Mouse (Mus musculus): ENCODE results near the gene Gabarapl1.

DNA sequence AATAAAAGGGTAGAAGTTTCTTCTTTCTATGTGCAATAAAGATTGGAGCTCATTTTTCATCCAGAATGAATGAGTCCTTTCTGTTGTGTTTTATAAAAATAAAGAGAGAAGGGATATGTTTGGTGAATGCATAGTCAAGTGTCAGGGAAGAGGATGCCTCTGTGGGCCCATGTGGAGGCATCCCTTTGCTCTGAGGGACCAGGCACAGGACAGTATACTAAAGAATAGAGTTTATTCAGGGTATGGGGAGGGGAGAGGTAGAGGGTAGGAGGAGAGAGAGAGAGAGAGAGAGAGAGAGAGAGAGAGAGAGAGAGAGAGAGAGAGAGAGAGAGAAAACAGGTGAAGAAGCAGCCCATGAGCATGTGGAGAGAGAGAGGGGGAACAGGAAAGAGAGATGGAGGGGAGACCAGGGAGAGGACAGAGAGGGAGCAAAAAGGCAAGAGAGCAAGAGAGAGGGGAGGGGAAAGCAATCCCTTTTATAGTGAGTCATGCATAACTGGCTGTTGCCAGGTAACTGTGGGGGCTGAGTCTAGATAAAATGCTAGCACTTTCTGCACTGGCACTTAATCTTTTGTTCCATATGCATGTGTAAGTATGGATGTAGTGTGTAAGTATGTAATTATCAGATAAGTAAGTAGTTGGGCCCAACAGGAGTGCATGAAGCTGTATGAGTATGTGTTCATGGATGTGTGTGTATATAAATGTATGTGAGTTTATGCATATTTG, 24.5 kb downstream of the Gabarapl1 start:
- no peak for TF ChIP-seq CEBPB (IDR thresholded peaks at IDR 0.05; ENCODE audit: low read depth)
- TF ChIP-seq MAX (IDR thresholded peaks at IDR 0.05) = no peak
- no peak for TF ChIP-seq CTCF (IDR thresholded peaks at IDR 0.05; ENCODE audit: control insufficient read depth, insufficient read depth, insufficient read length)
- no peak for TF ChIP-seq MYOG (IDR thresholded peaks at IDR 0.05; ENCODE audit: control insufficient read depth, extremely low read depth, insufficient read length)
- no peak for TF ChIP-seq FOSL1 (IDR thresholded peaks at IDR 0.05; ENCODE audit: insufficient read depth, low read length, poor library complexity, severe bottlenecking)
- no peak for TF ChIP-seq MYOD1 (IDR thresholded peaks at IDR 0.05; ENCODE audit: control insufficient read depth, insufficient read length, low read depth)
